Mouse (Mus musculus) adrenal gland, postnatal 14 days (tissue): ENCODE data around the gene Ascl5. TPM values are rescaled to one million over a fixed set of nuclear protein-coding genes. Genes with fewer than 3 reads are reported as not detected.
A peak's percentile ranks its signal among the peaks of the same experiment; 100 is the strongest.

ENCODE experiments used
- DNase-seq: peaks from one replicate; pipeline ENCODE4 v3.0.0; 2021; ENCODE audit warnings: mixed read lengths
- long read RNA-seq, 2 experiments: library from polyadenylated mRNA; stranded (forward); transcript quantifications; one replicate each; pipeline ENCODE4 v2.0.0; 2021
- total RNA-seq: library from RNA; stranded (reverse); gene quantifications from 2 replicates; pipeline ENCODE4 v1.2.3, GENCODE M21; 2021

Ascl5 gene
- total RNA-seq, result not detected in 2 replicates
- long read RNA-seq, experiment 1, result 0 reads
- long read RNA-seq, experiment 2, result 0 reads

GRCm38 (mm10) chr1:136050312-136051012, at the start of gene Ascl5:
TSS of gene Ascl5 (plus strand) at chr1:136050804.
- DNase-seq, result no peak

GRCm38 (mm10) chr1:136001438-136001837, 49.2 kb upstream of the Ascl5 start:
- no peak for DNase-seq

GRCm38 (mm10) chr1:136006292-136006748, 44.3 kb upstream of the Ascl5 start, which contains the start of gene Igfn1:
TSS of gene Igfn1 (minus strand) at chr1:136006342.
- no peak for DNase-seq

GRCm38 (mm10) chr1:136007211-136008158, 43.1 kb upstream of the Ascl5 start, which contains the start of gene Tmem9:
TSS of gene Tmem9 (plus strand) at chr1:136008150.
- DNase-seq, result peak; percentile 89

- no peak for DNase-seq
Observed at GRCm38 (mm10) chr1:136008159-136008533, 42.5 kb upstream of the Ascl5 start.

- DNase-seq, result no peak
Observed at GRCm38 (mm10) chr1:136010247-136010646, 40.4 kb upstream of the Ascl5 start.

- DNase-seq, result no peak
Observed at GRCm38 (mm10) chr1:136013513-136013912, 37.1 kb upstream of the Ascl5 start.

- DNase-seq, result no peak
Observed at GRCm38 (mm10) chr1:136014796-136015502, 35.7 kb upstream of the Ascl5 start.

GRCm38 (mm10) chr1:136017307-136017706, 33.3 kb upstream of the Ascl5 start:
- no peak for DNase-seq

GRCm38 (mm10) chr1:136017907-136018313, 32.7 kb upstream of the Ascl5 start:
- peak; percentile 95 for DNase-seq

GRCm38 (mm10) chr1:136018390-136019189, 32.0 kb upstream of the Ascl5 start:
- peak; percentile 47 for DNase-seq

GRCm38 (mm10) chr1:136030201-136030600, 20.4 kb upstream of the Ascl5 start:
- DNase-seq, result no peak

- DNase-seq, result no peak
Observed at GRCm38 (mm10) chr1:136031697-136032096, 18.9 kb upstream of the Ascl5 start.

- no peak for DNase-seq
Observed at GRCm38 (mm10) chr1:136032961-136033360, 17.6 kb upstream of the Ascl5 start.

GRCm38 (mm10) chr1:136038746-136039538, 11.7 kb upstream of the Ascl5 start:
- DNase-seq, result no peak

GRCm38 (mm10) chr1:136040452-136040851, 10.2 kb upstream of the Ascl5 start:
- no peak for DNase-seq

- DNase-seq, result no peak
Observed at GRCm38 (mm10) chr1:136040874-136041273, 9.7 kb upstream of the Ascl5 start.

- DNase-seq, result peak; percentile 69
Observed at GRCm38 (mm10) chr1:136045774-136046173, 4.8 kb upstream of the Ascl5 start.

GRCm38 (mm10) chr1:136047432-136047831, 3.2 kb upstream of the Ascl5 start:
- peak; percentile 65 for DNase-seq

- DNase-seq, result no peak
Observed at GRCm38 (mm10) chr1:136047894-136048293, 2.7 kb upstream of the Ascl5 start.

- DNase-seq, result peak; percentile 27
Observed at GRCm38 (mm10) chr1:136051013-136051315, 360 bp downstream of the Ascl5 start.
